Mouse (Mus musculus): ENCODE results near the gene Cryz. TPM values are rescaled to one million over a fixed set of nuclear protein-coding genes. Genes with fewer than 3 reads are reported as not detected.

The Cryz gene
- polyA plus RNA-seq, 1 experiment: 6.6 TPM

- TF ChIP-seq CTCF (IDR thresholded peaks at IDR 0.05; ENCODE audit: insufficient read depth, low read length) (no peak), POLR2A (IDR thresholded peaks at IDR 0.05; ENCODE audit: borderline replicate concordance, extremely low read depth, low read depth, low read length) (no peak)
- no peak within 1 kb of the TSS for H3K4me3 ChIP-seq (replicated peaks; ENCODE audit: extremely low read depth, low read depth, low read length)
- no peak for DNase-seq
- no peaks in the 10 kb centered on the region for H3K4me1 ChIP-seq (ENCODE audit: control insufficient read depth, insufficient read depth, low read length)
- 31% methylated on average over 7 of the region's 7 CpGs for WGBS
Observed at GRCm38 (mm10) chr3:154663545-154663944, 67.0 kb downstream of the Cryz start, which contains the start of gene Erich3. Gene Erich3, plus strand, starts transcription at chr3:154663859.

- no peak for TF ChIP-seq CTCF (IDR thresholded peaks at IDR 0.05; ENCODE audit: insufficient read depth, low read length)
- no peak for TF ChIP-seq POLR2A (IDR thresholded peaks at IDR 0.05; ENCODE audit: borderline replicate concordance, extremely low read depth, low read depth, low read length)
- H3K4me3 ChIP-seq (replicated peaks; ENCODE audit: extremely low read depth, low read depth, low read length): no peak overlapping the region
- H3K4me1 ChIP-seq (ENCODE audit: control insufficient read depth, insufficient read depth, low read length): no peaks in the 10 kb centered on the region
- no peak for DNase-seq
- WGBS: 5% methylated on average over 25 of the region's 27 CpGs
Observed at GRCm38 (mm10) chr3:154663976-154664581, 67.6 kb downstream of the Cryz start.

- 35% methylated on average over 4 of the region's 4 CpGs for WGBS
- Histone ChIP-seq H3K4me3 (replicated peaks; ENCODE audit: extremely low read depth, low read depth, low read length) (no peak overlapping the region), H3K4me1 (ENCODE audit: control insufficient read depth, insufficient read depth, low read length) (no peaks in the 10 kb centered on the region)
- TF ChIP-seq CTCF (IDR thresholded peaks at IDR 0.05; ENCODE audit: insufficient read depth, low read length) (no peak), POLR2A (IDR thresholded peaks at IDR 0.05; ENCODE audit: borderline replicate concordance, extremely low read depth, low read depth, low read length) (no peak)
- DNase-seq: no peak
Observed at GRCm38 (mm10) chr3:154664636-154665035, 68.1 kb downstream of the Cryz start.

GRCm38 (mm10) chr3:154668485-154668884 is 72.0 kb downstream of the Cryz start:
- no peak for DNase-seq
- Histone ChIP-seq H3K4me3 (replicated peaks; ENCODE audit: extremely low read depth, low read depth, low read length) (no peak overlapping the region), H3K4me1 (ENCODE audit: control insufficient read depth, insufficient read depth, low read length) (no peaks in the 10 kb centered on the region)
- TF ChIP-seq CTCF (IDR thresholded peaks at IDR 0.05; ENCODE audit: insufficient read depth, low read length) (no peak), POLR2A (IDR thresholded peaks at IDR 0.05; ENCODE audit: borderline replicate concordance, extremely low read depth, low read depth, low read length) (no peak)
- WGBS: 68% methylated on average over 3 of the region's 3 CpGs

GRCm38 (mm10) chr3:154670584-154670983 is 74.1 kb downstream of the Cryz start:
- no peak overlapping the region for H3K4me3 ChIP-seq (replicated peaks; ENCODE audit: extremely low read depth, low read depth, low read length)
- WGBS: 83% methylated on average over 6 of the region's 6 CpGs
- no peak for DNase-seq
- TF ChIP-seq CTCF (IDR thresholded peaks at IDR 0.05; ENCODE audit: insufficient read depth, low read length): no peak
- no peak for TF ChIP-seq POLR2A (IDR thresholded peaks at IDR 0.05; ENCODE audit: borderline replicate concordance, extremely low read depth, low read depth, low read length)
- no peaks in the 10 kb centered on the region for H3K4me1 ChIP-seq (ENCODE audit: control insufficient read depth, insufficient read depth, low read length)

GRCm38 (mm10) chr3:154671013-154671412 is 74.5 kb downstream of the Cryz start:
- TF ChIP-seq CTCF (IDR thresholded peaks at IDR 0.05; ENCODE audit: insufficient read depth, low read length) (no peak), POLR2A (IDR thresholded peaks at IDR 0.05; ENCODE audit: borderline replicate concordance, extremely low read depth, low read depth, low read length) (no peak)
- H3K4me1 ChIP-seq (ENCODE audit: control insufficient read depth, insufficient read depth, low read length): no peaks in the 10 kb centered on the region
- 66% methylated on average over 5 of the region's 5 CpGs for WGBS
- DNase-seq: no peak
- H3K4me3 ChIP-seq (replicated peaks; ENCODE audit: extremely low read depth, low read depth, low read length): no peak overlapping the region

Other genes with a start within 250 kb of the Cryz start
- gene Tyw3, start 393 bp downstream of the Cryz start, polyA plus RNA-seq (2012; rRNA removed): 9.1 and 9.4 TPM in 2 replicates
- 1.9 and 2.6 TPM in 2 replicates for gene Erich3, start 67.1 kb downstream of the Cryz start, polyA plus RNA-seq (2012; rRNA removed)